In genomic region chr19:16948794-16949313, GRCm38 (mm10) we compare ENCODE assay signal across 14 mouse cellular contexts.
"Had no signal": no experiment of that assay in that cellular context is flagged by ENCODE, and none has a peak within 500 bp of the region (broad histone marks: within the 10 kb centered on the region; RNA-seq: fewer than 3 reads in every experiment).

No protein-coding gene starts in this region.

- DNase-seq: kidney, adult 11 months; kidney, adult 8-10 months; kidney, postnatal 10 days; kidney, postnatal 36 days; lung, adult 18-20 months; lung, postnatal 10 days; lung, postnatal 36 days; thymus, adult 18-20 months; thymus, postnatal 36 days had no signal

- H3K36me3 ChIP-seq: kidney, embryonic 15.5 days; lung, embryonic 15.5 days; midbrain, embryonic 12.5 days; midbrain, embryonic 15.5 days had no signal

- H3K4me3 ChIP-seq: kidney, embryonic 15.5 days; lung, embryonic 15.5 days; midbrain, embryonic 12.5 days; midbrain, embryonic 15.5 days had no signal

- H3K27ac ChIP-seq: kidney, embryonic 15.5 days; liver, embryonic 14.5 days; lung, embryonic 15.5 days; midbrain, embryonic 12.5 days; midbrain, embryonic 15.5 days had no signal

- H3K4me2 ChIP-seq: kidney, embryonic 15.5 days; lung, embryonic 15.5 days; midbrain, embryonic 12.5 days; midbrain, embryonic 15.5 days had no signal

- ATAC-seq: midbrain, embryonic 15.5 days had no signal

- H3K4me1 ChIP-seq: kidney, embryonic 15.5 days; lung, embryonic 15.5 days; midbrain, embryonic 12.5 days; midbrain, embryonic 15.5 days had no signal

- H3K9me3 ChIP-seq: kidney, embryonic 15.5 days; lung, embryonic 15.5 days; midbrain, embryonic 12.5 days; midbrain, embryonic 15.5 days had no signal

- H3K9ac ChIP-seq: kidney, embryonic 15.5 days; liver, embryonic 14.5 days; lung, embryonic 15.5 days; midbrain, embryonic 12.5 days; midbrain, embryonic 15.5 days had no signal

- H3K27me3 ChIP-seq: midbrain, embryonic 15.5 days had no signal
